Mouse (Mus musculus) C2C12 (cell line): ENCODE results near the gene Tmem181a. TPM values are rescaled to one million over a fixed set of nuclear protein-coding genes. Genes with fewer than 3 reads are reported as not detected.
"Not testable (repeated sequence)": the region's sequence is repeated elsewhere in the genome, so short reads cannot be mapped to it uniquely, and the experiment has no call there.

Source experiments
- H3K27me3 ChIP-seq: one replicate; pipeline ENCODE4 v1.6.1; 2011; ENCODE audit not compliant: control insufficient read depth, insufficient read depth, insufficient read length
- H3K36me3 ChIP-seq: one replicate; pipeline ENCODE4 v1.6.1; 2011; ENCODE audit not compliant: control insufficient read depth, insufficient read depth
- H3K4me3 ChIP-seq: one replicate; pipeline ENCODE4 v1.5.1; 2011; ENCODE audit warnings: mild to moderate bottlenecking, control low read depth; ENCODE audit not compliant: poor library complexity, insufficient read depth, severe bottlenecking
- H3K79me2 ChIP-seq: one replicate; pipeline ENCODE4 v1.6.1; 2011; ENCODE audit not compliant: control insufficient read depth, insufficient read depth
- H3K79me3 ChIP-seq: one replicate; pipeline ENCODE4 v1.6.1; 2011; ENCODE audit warnings: low read depth, control low read depth
- H3ac ChIP-seq: one replicate; pipeline ENCODE3; 2011; ENCODE audit warnings: low read depth; ENCODE audit not compliant: control insufficient read depth, insufficient read length
- polyA plus RNA-seq: library from polyadenylated mRNA; unstranded; fragments of >200 nt; fragmentation: generic; extraction: Trizol; gene quantifications from one replicate; pipeline ENCODE4 v1.2.1, GENCODE M21; 2012; ENCODE audit warnings: missing spikeins

Gene Tmem181a
- polyA plus RNA-seq, 1 experiment, result 7.1 TPM

DNA sequence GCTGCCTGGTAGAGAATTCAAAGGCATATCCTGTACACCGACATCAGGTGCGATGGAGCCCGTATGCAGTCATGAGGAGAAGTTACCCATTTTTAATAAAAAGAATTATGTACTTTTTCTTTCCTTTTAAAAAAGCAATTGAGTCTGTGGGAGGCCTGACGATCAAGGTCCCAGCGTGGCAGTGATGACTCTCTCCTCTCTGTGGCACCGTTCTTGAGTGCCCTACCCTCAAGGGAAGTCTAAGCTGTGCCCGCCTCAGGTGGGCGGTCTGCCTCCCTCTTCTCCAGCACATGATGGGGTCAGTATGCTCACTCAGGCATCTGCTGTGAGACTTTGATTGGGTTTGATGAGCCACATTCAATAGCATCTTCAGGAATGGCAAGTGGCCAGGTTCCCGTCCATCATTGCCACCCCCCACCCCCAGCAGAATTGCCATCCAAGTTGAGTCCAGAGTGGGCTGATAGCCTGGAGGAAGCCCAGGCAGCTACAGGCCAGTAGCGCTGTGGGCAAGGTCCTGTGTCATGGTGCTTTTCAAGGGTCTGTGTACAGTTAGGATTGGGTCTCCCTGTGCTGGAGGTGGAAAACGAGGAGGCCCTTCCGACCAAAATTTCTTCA, 49.1 kb downstream of the Tmem181a start:
- H3K79me2 ChIP-seq, H3K36me3 ChIP-seq, H3K79me3 ChIP-seq, H3K27me3 ChIP-seq, H3ac ChIP-seq, H3K4me3 ChIP-seq: not testable (repeated sequence)

- not testable (repeated sequence) for H3K79me3 ChIP-seq, H3K27me3 ChIP-seq, H3K79me2 ChIP-seq, H3K4me3 ChIP-seq, H3ac ChIP-seq, H3K36me3 ChIP-seq
Measured at GRCm38 (mm10) chr17:6306503-6306902, 49.8 kb downstream of the Tmem181a start.

- not testable (repeated sequence) for H3K4me3 ChIP-seq, H3K79me2 ChIP-seq, H3K27me3 ChIP-seq, H3K79me3 ChIP-seq, H3ac ChIP-seq, H3K36me3 ChIP-seq
Measured at GRCm38 (mm10) chr17:6311716-6312115, 55.1 kb downstream of the Tmem181a start.

- H3K79me2 ChIP-seq, H3K27me3 ChIP-seq, H3ac ChIP-seq, H3K4me3 ChIP-seq, H3K79me3 ChIP-seq, H3K36me3 ChIP-seq: not testable (repeated sequence)
Measured at GRCm38 (mm10) chr17:6312755-6313154, 56.1 kb downstream of the Tmem181a start.

- not testable (repeated sequence) for H3K79me2 ChIP-seq, H3K4me3 ChIP-seq, H3K79me3 ChIP-seq, H3K36me3 ChIP-seq, H3K27me3 ChIP-seq, H3ac ChIP-seq
Measured at GRCm38 (mm10) chr17:6314493-6314892, 57.8 kb downstream of the Tmem181a start.

DNA sequence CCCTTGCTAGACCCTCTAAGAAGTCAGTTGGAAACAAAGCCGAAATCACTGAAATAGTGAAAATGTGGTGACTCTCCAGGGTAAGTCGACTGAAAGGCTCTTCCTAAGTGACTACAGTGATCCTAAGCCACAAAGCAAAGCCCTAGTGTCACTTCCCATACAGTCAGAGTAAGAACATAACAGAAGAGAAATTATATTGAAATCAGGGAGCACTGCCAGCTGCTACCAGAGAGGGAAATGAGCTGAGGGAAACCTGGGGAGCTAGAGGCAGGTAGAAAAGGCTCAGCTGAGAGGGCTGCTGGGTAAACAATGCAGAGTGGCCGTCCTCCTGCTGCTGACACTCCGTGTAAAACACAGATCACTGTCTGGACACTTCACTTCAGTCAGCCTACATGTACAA, 59.0 kb downstream of the Tmem181a start:
- not testable (repeated sequence) for H3K4me3 ChIP-seq, H3K27me3 ChIP-seq, H3K79me3 ChIP-seq, H3K79me2 ChIP-seq, H3ac ChIP-seq, H3K36me3 ChIP-seq

DNA sequence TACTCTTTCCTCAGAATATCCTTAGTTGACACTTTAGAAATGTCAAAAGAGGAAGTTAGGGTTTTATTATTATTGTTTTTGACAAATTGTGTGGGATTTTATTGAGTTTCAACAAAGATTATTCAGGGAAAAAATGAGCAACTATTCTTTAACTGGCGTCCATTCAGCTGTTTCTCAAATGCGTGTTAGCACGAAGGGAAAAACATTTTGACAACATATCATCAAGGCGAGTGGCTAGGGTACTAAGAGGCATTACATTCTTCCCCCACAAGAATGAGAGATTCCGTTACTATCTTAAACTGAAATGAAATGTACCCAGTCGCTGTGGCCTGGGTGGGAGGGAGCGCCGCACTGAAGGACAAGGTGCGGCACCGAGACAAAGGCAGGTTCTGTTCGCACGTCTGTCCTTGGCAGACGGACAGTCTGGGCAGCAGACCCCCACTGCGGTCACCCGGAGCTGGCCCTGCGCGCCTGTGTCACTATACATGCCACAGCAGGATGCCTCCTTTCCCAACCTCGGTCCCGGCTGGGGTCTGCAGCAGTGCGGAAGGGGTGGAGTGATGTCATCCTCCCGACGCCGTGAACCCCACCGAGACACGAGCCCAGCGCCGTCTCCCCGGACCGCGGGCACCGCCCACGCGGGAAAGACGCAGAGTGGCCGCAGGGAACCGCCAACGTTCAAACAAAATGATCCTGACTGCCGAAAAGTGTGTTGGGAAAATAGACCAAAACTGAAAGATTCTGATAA, 59.9 kb downstream of the Tmem181a start:
- not testable (repeated sequence) for H3K27me3 ChIP-seq, H3K4me3 ChIP-seq, H3K79me2 ChIP-seq, H3K36me3 ChIP-seq, H3K79me3 ChIP-seq, H3ac ChIP-seq

DNA sequence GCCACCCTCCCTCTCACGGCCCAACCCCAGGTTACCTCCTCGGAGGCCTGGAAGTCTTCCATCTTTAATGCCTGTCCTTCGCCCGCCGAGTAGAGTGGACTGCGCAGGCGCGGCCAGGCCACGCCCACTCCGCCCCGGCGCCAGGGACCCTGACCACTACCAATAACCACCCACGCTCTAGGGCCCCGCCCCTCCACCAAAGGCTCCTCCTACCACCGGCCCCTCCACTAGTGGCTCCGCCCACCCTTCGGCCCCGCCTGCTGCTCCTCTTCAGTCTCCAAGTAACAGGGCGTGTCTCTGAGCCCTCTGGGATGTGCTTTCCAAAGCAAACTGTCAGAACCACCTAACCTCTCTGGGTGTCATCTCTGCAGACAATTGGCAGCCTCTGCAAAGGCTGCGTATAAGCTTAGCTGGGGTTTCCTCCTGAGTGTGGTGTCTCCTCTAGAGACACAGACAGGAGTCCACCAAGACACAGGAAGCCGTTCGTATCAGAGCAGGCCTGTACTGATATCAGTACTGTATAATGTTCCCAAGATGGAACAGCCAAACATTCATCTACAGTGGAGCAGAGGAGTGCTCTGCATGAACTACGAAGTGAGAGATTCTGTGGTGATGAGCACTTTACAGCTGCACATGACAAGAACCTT, 60.8 kb downstream of the Tmem181a start, which contains the start of gene Dynlt1a:
Dynlt1a (minus strand) TSS at position 162 of the 647 bp plus-strand sequence.
- H3K79me3 ChIP-seq, H3ac ChIP-seq, H3K27me3 ChIP-seq, H3K79me2 ChIP-seq, H3K36me3 ChIP-seq, H3K4me3 ChIP-seq: not testable (repeated sequence)

DNA sequence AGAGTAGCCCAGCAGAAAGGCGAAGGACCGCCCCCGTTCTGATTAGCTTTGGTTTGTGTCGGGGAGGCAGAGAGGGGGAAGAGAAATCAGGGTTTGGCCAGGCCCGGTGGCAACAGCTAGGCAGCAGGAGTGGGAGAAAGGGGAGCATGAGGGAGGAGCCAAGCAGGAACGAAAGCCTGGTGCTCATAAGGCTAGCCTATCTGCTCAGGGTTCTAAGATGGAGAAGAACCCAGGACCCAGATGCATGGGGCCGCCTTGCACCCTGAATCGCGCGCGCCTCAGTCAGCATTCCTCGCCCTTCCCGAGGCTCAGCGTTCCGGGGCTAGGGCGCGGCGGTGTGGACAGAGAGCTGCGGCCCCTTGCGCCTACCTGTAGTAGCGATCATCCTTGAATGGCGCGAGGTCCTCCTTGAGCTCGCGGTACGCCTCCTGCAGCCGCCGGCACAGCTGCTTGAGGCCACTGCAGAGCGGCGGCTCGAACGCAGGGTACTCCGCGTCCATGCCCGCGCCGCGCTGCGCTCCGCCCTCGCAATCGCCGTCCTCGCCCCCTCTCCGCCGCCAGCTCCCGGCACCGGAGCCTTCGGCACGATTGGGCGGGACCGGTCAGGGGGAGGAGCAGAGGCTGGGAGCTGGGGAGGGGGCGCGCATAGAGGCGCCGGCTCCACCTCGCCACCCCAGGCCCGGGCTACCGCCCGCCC, 64.6 kb downstream of the Tmem181a start:
- not testable (repeated sequence) for H3K27me3 ChIP-seq, H3K36me3 ChIP-seq, H3K4me3 ChIP-seq, H3K79me3 ChIP-seq, H3ac ChIP-seq, H3K79me2 ChIP-seq

- not testable (repeated sequence) for H3K79me3 ChIP-seq, H3K79me2 ChIP-seq, H3ac ChIP-seq
Measured at GRCm38 (mm10) chr17:6321778-6322101, 65.1 kb downstream of the Tmem181a start.

GRCm38 (mm10) chr17:6325021-6325420, 68.4 kb downstream of the Tmem181a start:
- H3ac ChIP-seq, H3K27me3 ChIP-seq, H3K4me3 ChIP-seq, H3K79me2 ChIP-seq, H3K36me3 ChIP-seq, H3K79me3 ChIP-seq: not testable (repeated sequence)

More at GRCm38 (mm10) chr17:6321778-6322101, 65.1 kb downstream of the Tmem181a start:
- H3K27me3 ChIP-seq, H3K4me3 ChIP-seq, H3K36me3 ChIP-seq: not testable (repeated sequence)
